Mouse (Mus musculus): ENCODE data around the gene Snd1.

GRCm38 (mm10) chr6:28890426-28890825 lies 415.5 kb downstream of the Snd1 start:
- no peak for TF ChIP-seq POLR2A (IDR thresholded peaks at IDR 0.05; ENCODE audit: insufficient read length, low read depth)
- no peak for TF ChIP-seq CEBPB (IDR thresholded peaks at IDR 0.05; ENCODE audit: insufficient read depth, poor library complexity, severe bottlenecking)

Measured in myocyte (in vitro differentiated cells).